Mouse (Mus musculus): ENCODE results near the gene Lig1. TPM values are rescaled to one million over a fixed set of nuclear protein-coding genes. Genes with fewer than 3 reads are reported as not detected.
A peak's percentile ranks its signal among the peaks of the same experiment; 100 is the strongest.
"Not testable (repeated sequence)": the region's sequence is repeated elsewhere in the genome, so short reads cannot be mapped to it uniquely, and the experiment has no call there.

Lig1 gene
- 10 to 100 TPM; 26.0 to 34.7 TPM for total RNA-seq (2021)
- long read RNA-seq, experiment 1, partial matches to known transcripts: 14 of 42 reads
- long read RNA-seq, experiment 1, other reads (novel, unspliced or antisense): 27 of 42 reads
- long read RNA-seq, experiment 2, partial matches to known transcripts: 4 of 45 reads
- long read RNA-seq, experiment 2, other reads (novel, unspliced or antisense): 37 of 45 reads

DNA sequence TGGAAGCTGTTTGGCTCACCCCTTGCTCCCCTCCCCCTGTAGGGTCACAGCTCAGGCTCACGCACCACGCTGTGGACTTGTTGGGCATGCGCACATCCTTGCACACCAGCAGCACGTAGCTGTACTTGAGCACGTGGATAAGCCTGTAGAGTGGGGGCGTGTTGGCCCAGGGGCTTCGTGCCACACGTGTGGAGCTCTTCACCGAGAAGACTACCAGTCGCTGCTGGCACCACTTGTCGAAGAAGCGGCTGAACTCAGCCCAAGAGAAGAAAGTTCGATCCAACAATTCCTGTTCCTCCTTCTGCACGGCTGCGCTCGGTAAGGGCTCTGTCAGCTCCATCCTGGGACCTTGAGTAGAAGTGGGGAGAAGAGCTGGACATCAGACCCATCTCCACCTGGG is at the start of gene Lig1:
TSS of gene Lig1 (plus strand) at position 203 of the 400 bp plus-strand sequence.
- DNase-seq: no peak

DNA sequence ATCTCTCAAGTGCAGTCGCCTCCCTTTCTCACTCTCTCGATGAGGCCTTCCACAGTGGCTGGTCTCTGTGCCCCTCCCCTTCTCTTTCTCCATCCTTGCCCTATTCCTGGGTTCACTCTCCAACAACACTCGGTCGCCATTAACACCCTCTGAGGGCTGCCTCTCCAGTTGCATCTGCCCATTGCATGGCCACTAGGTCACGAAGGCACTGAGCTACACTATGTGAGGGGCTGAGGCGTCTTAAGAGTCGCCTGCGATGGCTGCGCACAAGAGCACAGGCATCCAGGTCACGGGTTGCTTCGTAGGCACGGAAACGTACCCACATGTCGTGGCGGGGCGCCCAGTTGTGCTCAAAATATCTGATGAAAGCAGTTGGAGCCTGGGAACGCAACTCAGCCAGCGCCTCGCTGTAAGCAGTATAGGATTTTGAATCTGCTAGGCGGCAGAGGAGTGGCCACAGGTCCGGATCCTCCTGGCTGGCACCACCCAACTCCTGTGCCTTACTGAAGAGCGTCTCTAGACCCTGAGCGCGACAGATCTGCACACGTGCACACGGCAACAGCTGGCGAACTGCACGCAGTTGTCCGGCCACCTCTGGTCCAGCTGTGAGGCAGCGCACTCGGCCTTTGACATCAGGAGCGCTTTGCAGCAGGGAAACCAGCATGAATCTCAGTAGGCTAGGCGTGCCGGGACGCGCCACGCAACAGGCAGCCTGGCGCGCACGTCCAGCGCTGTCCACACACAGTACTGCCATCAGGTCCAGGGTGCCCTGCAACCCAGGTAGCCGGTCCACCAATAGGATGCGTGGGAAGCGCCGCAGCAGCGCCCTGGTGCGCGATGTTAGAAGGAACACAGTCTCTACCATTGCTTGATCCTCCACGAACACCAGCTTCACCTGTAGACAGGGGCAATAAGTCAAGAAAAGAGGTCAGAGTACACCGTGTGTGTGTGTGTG is 16.1 kb upstream of the Lig1 start:
- no peak for DNase-seq

DNA sequence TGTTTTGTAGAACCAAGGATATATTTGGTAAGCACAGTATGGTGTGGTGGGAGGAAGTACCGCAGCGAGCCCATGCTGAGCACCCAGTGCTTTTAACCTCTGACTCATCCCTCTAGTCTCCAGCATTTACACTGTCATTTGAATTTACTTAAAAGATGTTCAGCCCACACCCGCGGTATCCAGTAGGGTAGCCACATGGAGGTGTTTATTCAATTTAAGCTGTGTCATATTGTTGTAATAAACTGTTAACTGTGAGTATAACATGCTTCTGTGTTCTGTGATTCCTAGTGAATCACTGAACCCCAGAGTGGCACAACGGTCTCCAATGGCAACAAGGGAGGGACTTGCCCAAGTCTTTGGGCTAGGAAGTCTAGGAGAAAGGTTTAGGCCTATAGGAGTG is 13.2 kb upstream of the Lig1 start:
- no peak for DNase-seq

DNA sequence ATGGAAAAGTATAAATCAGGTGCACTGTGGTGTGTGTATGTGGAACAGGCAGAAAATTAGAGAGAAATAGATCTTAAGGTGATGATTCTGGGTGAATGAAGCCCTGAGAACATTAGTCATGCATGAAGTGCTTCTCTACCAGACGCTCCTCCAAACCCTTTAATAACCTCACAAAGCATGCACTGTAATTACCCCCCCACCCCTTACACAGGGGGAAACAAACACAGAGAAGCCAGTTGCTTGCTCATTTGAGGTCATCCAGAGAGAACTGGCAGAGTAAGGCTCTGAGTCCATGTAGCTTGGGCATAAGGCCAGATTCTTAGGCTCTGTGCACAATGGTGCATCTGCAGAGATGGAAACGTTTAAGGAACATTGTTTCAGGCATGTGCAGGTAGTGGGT is 12.7 kb upstream of the Lig1 start:
- no peak for DNase-seq

DNA sequence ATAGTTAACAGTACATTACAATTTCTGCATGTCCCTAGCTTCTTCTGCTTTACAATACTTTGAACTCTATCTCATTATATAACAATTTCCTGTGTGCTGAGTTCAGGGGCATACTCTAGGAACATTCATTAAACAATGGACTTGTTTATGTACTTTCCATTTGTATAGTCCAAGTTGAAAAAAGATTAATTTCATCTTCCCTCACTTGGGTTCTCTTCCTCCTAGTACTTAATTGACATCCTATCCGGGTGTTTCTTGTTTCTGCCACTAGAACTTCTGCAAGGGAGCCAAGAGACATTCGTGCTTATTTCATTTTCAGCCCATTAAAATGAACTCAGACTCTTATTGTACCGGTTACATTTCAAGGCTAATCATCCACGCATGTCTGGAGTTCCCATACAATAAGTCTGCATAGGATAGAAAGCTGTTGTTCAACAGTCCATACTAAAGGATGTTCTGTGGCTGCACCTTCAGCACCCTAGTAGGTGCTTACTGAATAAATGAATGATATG is 8.3 kb upstream of the Lig1 start:
- no peak for DNase-seq

DNA sequence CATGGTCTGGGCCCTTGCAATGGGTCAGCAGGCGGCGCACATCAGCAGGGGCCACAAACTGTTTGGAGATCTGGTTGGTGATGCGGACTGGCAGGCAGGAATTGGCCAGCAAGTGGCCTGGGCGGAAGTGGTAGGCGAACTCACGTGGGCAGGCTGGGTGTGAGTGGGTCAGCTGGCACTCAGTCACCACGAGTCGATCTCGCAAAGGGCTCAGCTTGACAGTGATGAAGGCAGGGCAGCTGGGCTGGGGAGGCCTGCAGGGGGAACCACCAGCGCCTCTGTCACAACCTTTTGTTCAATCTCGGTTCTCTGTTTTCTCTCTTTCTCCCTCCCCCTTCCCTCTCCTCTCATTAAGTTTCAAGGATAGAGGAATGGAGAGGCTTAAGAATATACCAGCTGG is 7.7 kb upstream of the Lig1 start:
- no peak for DNase-seq

DNA sequence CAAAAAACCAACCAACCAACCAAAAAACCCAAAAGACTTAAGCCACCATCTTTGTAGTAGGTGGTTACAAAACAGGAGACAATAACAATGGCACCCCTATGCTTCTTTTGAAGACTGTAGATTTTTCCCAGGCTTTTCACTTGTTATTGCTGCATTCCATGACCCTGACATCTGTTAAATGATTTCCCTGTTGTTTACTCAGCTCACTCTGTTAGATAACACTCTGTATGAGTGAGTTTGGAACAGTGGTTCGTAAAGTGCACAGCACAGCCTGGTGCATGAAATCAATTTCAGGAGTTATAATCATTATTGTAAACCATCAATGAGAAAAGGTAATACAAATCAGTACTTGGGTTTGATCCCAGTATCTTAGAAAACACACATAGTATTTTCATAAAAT is 5.4 kb upstream of the Lig1 start:
- DNase-seq: no peak

DNA sequence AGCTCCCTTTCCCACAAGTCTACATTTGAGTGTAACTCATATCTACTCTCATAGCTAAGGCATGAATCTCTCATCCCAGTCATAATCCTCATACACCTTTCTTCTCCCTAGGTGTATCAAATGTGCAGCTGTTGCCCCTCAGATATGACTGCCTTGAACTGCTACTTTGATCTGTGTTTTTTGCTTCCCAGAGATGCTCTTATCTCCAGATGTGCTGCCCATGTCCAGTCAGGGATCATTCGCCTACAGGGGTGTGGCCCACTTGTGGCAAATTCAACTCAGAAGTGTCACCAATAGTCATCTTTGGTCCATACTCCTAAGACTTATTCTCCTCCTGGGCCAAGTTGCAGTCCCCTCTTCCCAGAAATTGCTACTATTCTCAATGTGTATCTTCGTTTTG is 750 bp downstream of the Lig1 start:
- no peak for DNase-seq

DNA sequence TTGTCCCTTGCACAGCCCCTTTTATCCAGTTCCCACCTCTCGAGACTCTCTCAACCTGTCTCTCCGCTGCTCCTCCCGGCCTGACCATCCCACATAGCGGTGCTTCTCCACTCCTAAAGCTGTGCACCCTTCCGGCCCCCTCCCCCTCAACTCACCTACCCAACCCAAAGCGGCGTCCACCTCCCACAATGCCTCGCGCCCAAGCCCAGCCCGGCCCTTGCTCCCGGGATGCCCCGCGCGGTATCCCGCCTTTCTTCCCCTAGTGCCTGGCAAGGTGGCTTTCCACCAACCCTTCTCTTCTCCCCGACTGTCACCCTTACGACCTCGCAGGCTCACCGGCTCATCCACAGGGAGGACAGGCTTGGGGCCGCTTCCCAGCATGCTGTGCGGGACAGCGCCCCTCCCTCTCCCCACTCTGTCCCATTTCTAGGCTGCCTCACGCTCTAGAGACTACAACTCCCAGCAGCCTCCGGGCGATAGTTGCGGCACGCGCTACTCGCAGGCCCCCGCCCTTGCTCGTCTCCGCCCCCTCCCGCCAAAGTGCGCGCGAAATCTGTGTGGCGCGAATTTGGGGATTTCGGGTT is 1.3 kb downstream of the Lig1 start, which contains the start of gene Zswim9:
TSS of gene Zswim9 (minus strand) at position 414 of the 584 bp plus-strand sequence.
- DNase-seq: peak; percentile 94

DNA sequence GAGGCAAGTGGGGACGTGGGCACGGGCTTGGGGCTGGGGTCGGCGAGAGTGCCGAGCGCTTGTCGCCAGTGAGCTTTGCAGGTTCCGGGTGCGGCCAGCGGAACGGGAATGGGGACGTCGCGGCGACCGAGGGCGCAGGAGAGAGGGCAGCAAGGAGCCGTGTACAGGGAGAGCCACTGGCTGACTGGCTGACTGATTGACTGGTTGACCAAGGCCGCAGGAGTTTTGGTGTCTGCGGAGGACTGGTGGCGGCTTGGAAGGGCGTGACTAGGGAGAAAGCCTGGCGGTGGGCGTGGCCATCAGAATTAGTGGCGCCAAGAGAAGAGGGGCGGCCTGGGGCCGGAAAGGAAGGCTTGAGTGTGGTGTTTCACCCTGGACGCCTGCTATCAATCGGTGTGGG is 1.9 kb downstream of the Lig1 start:
- DNase-seq: not testable (repeated sequence)

DNA sequence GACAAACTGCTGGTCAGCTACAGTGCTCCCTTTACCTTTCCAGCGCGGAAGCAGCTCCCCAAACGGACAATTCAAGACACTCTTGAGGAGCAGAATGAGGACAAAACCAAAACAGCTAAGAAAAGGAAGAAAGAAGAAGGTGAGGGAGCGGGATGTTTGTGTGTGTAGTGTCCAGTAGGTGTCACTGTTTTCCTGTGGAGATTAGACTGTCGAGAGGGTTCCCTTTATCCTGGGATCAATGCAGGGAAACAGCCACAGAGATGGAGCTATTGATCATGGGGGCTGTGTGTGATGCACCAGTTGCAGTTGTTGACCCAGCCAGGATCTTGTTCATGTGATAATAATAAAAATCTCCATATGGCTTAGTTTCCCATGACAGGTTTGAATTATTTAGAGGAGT is 11.5 kb downstream of the Lig1 start:
- DNase-seq: peak; percentile 37

DNA sequence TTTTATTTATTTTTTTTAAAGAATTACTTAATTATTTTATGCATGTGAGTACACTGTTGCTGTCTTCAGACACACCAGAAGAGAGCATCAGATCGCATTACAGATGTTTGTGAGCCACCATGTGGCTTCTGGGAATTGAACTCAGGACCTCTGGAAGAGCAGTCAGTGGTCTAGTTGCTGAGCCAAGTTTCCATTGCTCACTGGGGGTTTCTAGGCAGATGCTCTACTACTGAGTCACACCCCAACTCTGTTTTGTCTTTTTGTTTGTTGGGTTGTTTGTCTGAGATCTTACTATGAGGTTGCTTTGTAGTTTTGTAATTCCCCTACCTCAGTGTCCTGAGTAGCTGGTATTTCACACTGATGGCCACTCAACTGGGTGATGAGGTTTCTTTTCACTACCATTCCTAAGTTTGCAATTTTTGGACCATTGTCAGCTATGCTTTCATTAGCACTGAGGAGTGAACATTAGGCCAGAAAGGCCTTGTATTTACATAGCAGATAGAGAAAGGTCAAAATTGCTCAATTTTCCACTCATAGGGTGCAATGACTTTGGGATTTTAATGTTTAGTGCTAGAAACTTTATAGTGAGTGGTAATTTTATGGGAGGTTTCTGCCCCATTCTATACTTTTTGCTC is 13.1 kb downstream of the Lig1 start:
- no peak for DNase-seq

DNA sequence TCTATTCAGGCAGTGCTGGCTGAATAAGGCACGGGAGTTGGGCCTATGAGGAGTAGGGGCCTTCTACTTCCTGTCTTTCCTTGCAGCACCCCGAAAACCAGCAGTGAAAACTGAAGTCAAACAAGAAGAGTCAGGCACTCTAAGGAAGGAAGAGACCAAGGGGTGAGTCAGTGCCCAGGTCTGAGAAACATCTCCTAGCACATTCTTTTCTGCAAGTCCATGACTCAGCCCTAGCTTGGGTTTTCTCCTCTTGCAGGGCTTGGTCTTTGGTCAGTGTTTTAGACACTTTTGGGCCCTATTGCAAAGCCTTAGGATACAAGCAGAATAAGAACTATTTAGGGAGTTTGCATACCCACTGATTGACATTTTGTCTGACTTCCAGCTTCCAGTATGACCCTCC is 14.3 kb downstream of the Lig1 start:
- no peak for DNase-seq

DNA sequence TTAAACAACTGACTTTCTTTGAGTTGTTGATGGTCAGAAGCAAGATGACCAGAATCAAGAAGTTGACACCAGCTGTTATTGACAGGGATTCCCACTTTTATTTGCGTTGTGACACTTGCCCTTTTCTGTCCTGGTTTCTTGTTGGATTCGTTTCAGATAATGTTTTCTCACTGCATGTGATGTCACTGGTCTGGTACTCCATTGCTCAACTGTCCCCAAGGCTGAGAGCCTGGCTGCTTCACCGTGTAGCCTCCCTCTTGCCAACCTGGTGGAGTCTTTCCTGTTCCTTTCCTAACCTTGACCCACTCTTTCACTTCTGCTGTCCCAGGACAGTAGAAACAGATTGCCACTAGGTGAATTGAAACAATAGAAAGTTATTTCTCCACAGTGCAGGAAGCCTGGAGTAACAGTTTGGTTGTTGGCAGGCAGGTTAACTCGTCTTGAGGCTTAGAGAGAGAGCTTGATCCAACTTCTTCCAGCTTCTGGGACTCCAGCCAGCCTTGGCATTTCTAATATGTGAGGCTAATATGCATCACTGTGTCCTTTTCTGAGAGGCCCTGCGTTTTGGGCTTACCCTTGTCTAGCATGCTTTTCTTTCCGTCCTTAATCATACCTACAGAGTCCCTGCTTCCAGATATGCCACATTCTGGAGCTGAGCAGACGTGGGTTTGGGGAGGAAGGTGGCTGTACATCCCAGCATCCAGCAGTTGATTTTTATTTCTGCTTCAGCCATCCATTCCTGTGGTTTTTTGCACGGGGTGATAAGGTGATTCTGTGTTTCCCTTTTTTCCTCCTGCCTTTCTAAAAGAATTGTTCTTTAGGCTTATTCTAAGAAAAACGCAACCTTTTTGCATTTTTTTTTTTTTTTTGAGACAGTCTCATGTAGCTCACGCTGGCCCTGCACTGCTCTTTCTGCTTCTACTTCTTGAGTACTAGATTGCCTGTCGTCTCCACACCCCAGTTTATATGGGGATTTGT is 17.1 kb downstream of the Lig1 start:
- peak; percentile 72 for DNase-seq

DNA sequence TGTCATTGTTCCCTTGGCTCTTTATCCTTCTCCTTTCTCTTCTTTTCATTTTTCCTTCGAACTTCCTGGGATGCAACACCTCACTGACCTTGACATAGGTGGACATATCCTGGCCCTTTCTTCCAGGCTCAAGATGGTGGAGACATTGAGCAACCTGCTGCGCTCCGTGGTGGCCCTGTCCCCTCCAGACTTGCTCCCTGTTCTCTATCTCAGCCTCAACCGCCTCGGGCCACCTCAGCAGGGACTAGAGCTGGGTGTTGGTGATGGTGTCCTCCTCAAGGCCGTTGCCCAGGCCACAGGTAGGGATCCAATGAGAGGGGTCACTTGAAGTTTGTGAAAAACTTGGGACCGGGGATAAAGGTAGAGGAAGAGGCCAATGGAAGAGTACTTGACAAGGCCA is 18.2 kb downstream of the Lig1 start:
- DNase-seq: no peak

DNA sequence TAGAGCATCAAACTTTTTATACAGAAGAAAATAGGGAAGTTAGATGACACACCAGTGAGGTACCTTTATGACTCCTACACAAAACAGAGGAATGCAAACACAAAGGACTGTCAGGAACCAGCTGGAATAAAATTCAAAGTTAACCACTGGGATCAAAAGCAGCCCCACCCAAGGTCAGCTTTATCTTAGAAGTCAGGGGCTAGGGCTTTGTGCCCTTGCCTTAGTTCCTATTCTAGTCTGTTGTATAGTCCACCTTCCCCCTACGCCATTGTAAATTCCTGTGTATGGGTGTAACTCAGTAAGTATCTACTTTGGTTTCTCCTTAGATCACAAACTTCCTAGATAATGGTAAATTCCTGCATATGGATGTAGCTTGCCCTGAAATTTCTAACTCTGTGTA is 20.6 kb downstream of the Lig1 start:
- no peak for DNase-seq

DNA sequence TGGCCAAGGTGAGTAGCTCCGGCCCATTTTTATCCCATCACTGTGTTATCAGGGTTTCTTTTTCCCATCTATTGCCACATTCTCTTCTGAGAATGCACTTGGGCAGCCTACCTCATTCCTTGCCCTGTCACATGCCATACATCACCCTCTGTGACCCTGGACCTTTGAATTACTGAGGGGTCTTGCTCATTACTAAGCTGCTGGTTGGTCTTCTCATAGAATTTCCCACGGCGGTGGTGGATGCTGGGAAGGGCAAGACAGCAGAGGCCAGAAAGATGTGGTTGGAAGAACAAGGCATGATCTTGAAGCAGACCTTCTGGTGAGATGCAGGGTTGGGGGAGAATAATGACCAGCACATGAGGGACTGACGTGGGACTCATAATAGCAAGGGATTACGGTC is 21.7 kb downstream of the Lig1 start:
- no peak for DNase-seq

DNA sequence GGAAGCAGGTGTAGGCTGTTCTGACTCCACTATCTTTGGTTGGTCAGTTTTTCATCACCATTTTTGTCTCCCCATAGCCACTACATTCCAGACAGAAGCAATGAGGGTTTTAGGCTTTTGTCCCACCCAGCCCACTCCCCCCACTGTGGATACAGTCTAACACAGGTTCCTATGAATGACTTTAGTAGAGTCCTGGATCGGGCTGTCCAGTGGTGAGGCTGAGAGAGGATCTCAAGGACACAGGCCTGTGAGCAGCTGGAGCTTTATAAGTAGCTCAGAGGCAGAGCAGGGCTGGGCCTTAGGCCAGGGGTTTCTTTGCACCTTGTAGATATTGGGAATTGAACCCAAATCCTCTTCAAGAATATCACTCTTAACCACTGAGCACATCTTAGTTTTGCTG is 24.6 kb downstream of the Lig1 start:
- DNase-seq: no peak

DNA sequence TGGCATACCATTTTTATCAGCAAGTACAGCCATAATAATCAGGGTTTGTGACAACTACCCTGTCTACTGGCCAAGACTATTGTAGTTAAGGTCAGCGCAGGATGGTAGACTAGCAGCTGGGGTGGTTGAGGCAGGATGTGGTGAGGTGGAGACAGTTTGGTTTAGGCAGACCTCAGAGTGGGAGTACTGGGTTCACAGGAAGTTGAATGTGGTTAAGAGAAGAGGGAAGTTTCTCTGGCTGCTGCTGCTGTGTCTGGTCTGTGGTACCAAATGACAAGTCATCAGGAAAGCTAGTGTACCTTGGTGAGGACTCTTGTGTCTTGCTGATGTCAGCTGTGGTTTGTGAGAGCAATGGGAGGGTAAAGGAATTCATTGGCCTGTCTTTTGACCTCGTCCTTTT is 25.7 kb downstream of the Lig1 start:
- no peak for DNase-seq

DNA sequence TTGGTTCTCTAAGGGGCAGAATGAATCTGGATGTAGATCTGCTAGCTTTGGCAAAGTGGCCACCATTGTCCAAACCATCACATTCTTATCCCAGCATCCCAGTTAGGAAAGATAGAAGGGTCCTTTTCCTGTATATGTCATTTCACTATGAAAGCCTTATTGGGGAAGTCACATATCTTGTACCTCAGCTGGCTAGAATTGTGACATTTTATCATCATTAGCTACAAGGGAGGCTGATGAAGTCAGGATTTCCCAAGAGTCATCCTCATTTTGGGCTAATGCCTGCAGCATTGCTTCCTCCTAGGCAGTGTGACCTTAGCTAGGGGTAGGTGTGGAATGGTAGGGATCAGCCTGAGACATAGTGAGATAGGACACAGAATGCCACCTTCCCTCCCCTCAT is 26.3 kb downstream of the Lig1 start:
- no peak for DNase-seq

DNA sequence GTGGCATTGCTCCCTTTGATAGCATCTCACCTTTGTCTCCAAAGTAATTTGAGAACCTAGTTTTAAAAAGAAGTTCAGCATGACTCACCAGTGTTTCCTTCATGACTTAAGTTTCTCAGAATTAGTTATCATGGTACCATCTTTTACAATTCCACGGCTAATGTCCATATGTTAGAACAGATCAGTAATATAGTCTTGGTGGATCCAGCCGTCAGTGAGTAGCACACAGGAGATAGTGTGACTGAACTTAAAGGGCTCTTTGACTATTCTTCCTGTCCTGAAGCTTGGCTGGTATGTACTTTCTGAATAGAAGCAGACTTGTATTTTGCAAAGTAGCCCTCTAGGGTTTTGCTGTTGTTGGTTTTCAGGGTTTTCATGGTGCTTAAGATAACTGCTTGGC is 32.3 kb downstream of the Lig1 start:
- no peak for DNase-seq

Data from adrenal gland, postnatal 10 days (tissue).